Mouse (Mus musculus) forebrain, embryonic 16.5 days (tissue): ENCODE data around the gene Bicra. TPM values are rescaled to one million over a fixed set of nuclear protein-coding genes. Genes with fewer than 3 reads are reported as not detected.

Experiments
- ATAC-seq: fragments of 200-750 bp; cut with Nextera tagmentation; 2 replicates; pipeline ENCODE4 v1.8.0; 2017; ENCODE audit warnings: mild to moderate bottlenecking, moderate library complexity
- H3K27ac ChIP-seq: fragments of 300-500 bp; sonication (generic); 2 replicates; pipeline ENCODE4 v1.5.1; 2014; ENCODE audit warnings: low read length, control low read depth
- H3K27me3 ChIP-seq: fragments of 300-500 bp; sonication (generic); replicated peaks from 2 replicates; pipeline ENCODE4 v1.6.1; 2014; ENCODE audit warnings: low read length; ENCODE audit not compliant: control insufficient read depth, insufficient read depth
- H3K36me3 ChIP-seq: fragments of 300-500 bp; sonication (generic); 2 replicates; pipeline ENCODE4 v1.6.1; 2014; ENCODE audit not compliant: control insufficient read depth, insufficient read depth
- H3K4me1 ChIP-seq: fragments of 300-500 bp; sonication (generic); replicated peaks from 2 replicates; pipeline ENCODE4 v1.6.1; 2014; ENCODE audit warnings: low read length; ENCODE audit not compliant: control insufficient read depth, insufficient read depth
- H3K4me2 ChIP-seq: fragments of 300-500 bp; sonication (generic); 2 replicates; pipeline ENCODE4 v1.6.1; 2014; ENCODE audit warnings: mild to moderate bottlenecking, low read length, control low read depth
- H3K4me3 ChIP-seq: fragments of 300-500 bp; sonication (generic); replicated peaks from 2 replicates; pipeline ENCODE4 v1.5.1; 2014; ENCODE audit warnings: mild to moderate bottlenecking, low read length, control low read depth
- H3K9ac ChIP-seq: fragments of 300-500 bp; sonication (generic); replicated peaks from 2 replicates; pipeline ENCODE4 v1.6.1; 2014; ENCODE audit warnings: low read depth, low read length, control low read depth
- H3K9me3 ChIP-seq: fragments of 300-500 bp; sonication (generic); 2 replicates; pipeline ENCODE4 v1.6.1; 2016; ENCODE audit warnings: low read length; ENCODE audit not compliant: control insufficient read depth
- WGBS: fragments of 180-500 bp; shearing (Covaris S2); extraction: QIAGEN DNeasy Blood & Tissue Kit; methylation state at CpG from one replicate; pipeline ENCODE4 v1.1.7; 2014; 5-methylcytosine and 5-hydroxymethylcytosine counted together
- polyA plus RNA-seq: library from polyadenylated mRNA; unstranded; fragments of >200 nt; fragmentation: Nextera tagmentation; extraction: Ambion mirVana; gene quantifications from 2 replicates; pipeline ENCODE4 v1.2.1, GENCODE M21; 2015

The Bicra gene
- polyA plus RNA-seq, 1 experiment from 2014 or later = 11.2 TPM

GRCm38 (mm10) chr7:15922220-15922773, 125.4 kb downstream of the Bicra start, which contains the start of gene Selenow:
Gene Selenow, minus strand, starts transcription at chr7:15922402.
- Histone ChIP-seq H3K27me3 (no peaks in the 10 kb centered on the region), H3K4me3 (peak within 1 kb of the TSS; percentile 89), H3K36me3 (peaks cover 15% of the 10 kb centered on the region), H3K9ac (peak within 1 kb of the TSS; percentile 79), H3K4me1 (peaks cover 24% of the 10 kb centered on the region), H3K4me2 (peak within 1 kb of the TSS; percentile 81), H3K9me3 (no peaks in the 10 kb centered on the region), H3K27ac (peak within 1 kb of the TSS; percentile 80)
- WGBS = under 1% methylated on average over 33 of the region's 33 CpGs
- ATAC-seq = peak; percentile 96

DNA sequence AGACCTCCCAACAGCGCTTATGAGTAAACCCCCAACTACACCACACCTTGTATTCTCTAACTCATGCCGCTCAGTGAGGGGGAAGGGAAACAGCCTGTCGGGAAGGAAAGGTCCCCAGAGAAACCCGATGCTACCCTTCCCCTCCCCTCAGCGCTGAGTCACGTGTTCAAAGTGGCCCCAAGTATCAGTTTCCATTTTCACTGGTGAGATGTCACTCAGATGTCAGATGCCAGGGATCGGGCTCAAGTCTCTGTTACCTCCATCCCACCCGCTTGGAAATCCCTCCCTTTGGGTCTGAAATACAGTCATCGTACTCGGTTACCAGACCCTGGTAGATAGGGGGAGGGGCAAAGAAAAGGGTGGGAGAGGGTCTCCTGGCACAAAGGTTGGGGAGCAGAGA, 125.9 kb downstream of the Bicra start:
- ATAC-seq = peak; percentile 41
- peak overlapping the region; percentile 89 for H3K4me3 ChIP-seq
- peak overlapping the region; percentile 81 for H3K4me2 ChIP-seq
- peaks cover 24% of the 10 kb centered on the region for H3K4me1 ChIP-seq
- peak overlapping the region; percentile 79 for H3K9ac ChIP-seq
- H3K27ac ChIP-seq = peak overlapping the region; percentile 80
- under 1% methylated on average over 10 of the region's 10 CpGs for WGBS
- H3K9me3 ChIP-seq = no peaks in the 10 kb centered on the region
- H3K36me3 ChIP-seq = peaks cover 15% of the 10 kb centered on the region
- H3K27me3 ChIP-seq = no peaks in the 10 kb centered on the region

Other genes with a start within 250 kb of the Bicra start
- not detected in 2 replicates for gene Obox6, start 208.2 kb downstream of the Bicra start, polyA plus RNA-seq
- gene Crx, start 168.0 kb downstream of the Bicra start, polyA plus RNA-seq = 0.07 TPM in 1 of 2 replicates, not detected in the other
- not detected in 2 replicates for gene Crxos, start 165.3 kb downstream of the Bicra start, polyA plus RNA-seq
- gene Selenow, start 125.5 kb downstream of the Bicra start, polyA plus RNA-seq = 1,473 and 1,544 TPM in 2 replicates
- 139 and 141 TPM in 2 replicates for gene Nop53, start 101.8 kb downstream of the Bicra start, polyA plus RNA-seq
- 5.4 and 5.6 TPM in 2 replicates for gene Ehd2, start 80.4 kb downstream of the Bicra start, polyA plus RNA-seq
- gene Zfp541, start 13.9 kb upstream of the Bicra start, polyA plus RNA-seq = 0.14 TPM in 1 of 2 replicates, not detected in the other
- gene Napa, start 50.5 kb upstream of the Bicra start, polyA plus RNA-seq = 197 and 220 TPM in 2 replicates
- 40.9 and 53.2 TPM in 2 replicates for gene Kptn, start 72.0 kb upstream of the Bicra start, polyA plus RNA-seq
- gene Slc8a2, start 81.9 kb upstream of the Bicra start, polyA plus RNA-seq = 0.72 and 1.1 TPM in 2 replicates
- gene Meis3, start 127.2 kb upstream of the Bicra start, polyA plus RNA-seq = 99.6 and 118 TPM in 2 replicates
- gene Dhx34, start 174.1 kb upstream of the Bicra start, polyA plus RNA-seq = 13.9 and 15.5 TPM in 2 replicates
- gene C5ar2, start 196.2 kb upstream of the Bicra start, polyA plus RNA-seq = 0.16 TPM in 1 of 2 replicates, not detected in the other
- 1.2 and 2.0 TPM in 2 replicates for gene C5ar1, start 211.6 kb upstream of the Bicra start, polyA plus RNA-seq
- gene Inafm1, start 225.7 kb upstream of the Bicra start, polyA plus RNA-seq = 23.3 and 27.2 TPM in 2 replicates
- gene Ccdc9, start 238.9 kb upstream of the Bicra start, polyA plus RNA-seq = 25.0 and 29.4 TPM in 2 replicates